Mouse (Mus musculus): ENCODE data around the gene Sox5.

Sox5 gene

DNA sequence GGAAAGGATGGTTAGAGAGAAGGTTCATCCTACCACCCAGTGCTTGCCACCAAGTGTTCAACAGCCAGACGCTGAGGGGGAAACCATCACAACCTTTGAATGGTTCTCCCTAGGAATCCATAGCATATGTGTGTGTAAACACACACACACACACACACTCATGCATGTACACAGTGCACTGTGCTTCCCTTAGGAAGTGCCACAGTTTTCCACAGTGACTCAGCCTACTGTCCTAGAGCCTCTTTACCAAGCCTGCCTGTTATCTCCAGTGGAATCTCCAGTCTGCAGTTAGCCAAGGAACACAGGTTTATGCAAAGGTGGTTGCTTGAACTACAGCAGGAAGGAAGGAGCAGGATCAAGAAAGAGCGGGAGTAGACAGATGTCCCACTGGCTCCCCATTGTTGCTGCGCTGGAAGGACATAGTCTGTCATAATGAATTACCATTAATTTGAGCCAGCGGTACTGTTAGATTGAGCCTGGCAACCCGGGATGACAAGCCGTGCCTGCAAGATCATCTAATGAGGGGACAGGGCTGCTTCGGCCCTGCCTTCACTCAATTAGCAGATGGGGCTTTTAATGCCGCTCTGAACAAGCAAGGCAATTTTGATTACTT, 335.9 kb downstream of the Sox5 start:
- in situ Hi-C loops (cut with MboI, MseI) = no loop called here

DNA sequence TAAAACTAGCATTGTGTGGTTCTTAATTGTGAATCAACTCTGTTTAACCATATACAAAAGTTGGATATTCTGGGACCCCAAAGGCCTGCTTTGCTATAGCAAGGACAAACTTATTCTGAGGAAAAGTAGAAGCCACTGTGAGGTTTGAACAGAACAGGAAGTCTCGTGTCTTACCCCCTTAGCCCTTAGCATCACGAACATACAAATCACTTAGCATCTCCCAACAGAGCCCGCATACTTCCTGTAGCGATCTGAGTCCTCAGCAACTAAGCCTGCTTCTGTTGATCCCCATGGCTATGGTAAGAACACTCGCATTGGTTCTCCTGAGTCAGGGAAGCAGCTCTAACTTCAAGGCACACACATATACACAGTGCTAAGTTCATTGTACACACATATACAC, 337.4 kb downstream of the Sox5 start:
- in situ Hi-C loops (cut with MboI, MseI) = no loop called here

DNA sequence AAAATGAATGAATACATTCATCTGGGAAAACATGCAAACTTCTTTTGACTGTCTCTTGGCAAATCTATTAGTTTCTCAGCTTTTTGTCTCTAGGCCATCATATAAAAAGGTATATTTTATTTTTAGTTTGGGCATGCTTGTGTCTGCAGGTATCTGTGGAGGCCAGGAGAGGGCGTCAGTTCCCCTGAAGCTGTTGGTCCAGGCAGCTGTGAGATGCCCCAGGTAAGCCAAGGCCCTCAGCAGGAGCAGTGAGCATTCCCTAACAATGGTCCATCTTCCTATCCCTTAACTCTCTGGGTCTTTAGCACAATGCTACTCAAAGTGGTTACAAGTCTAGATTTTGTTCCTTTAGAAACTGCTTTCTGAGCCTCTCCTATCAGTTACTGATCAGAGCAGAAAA, 338.1 kb downstream of the Sox5 start:
- in situ Hi-C loops (cut with MboI, MseI) = no loop called here

DNA sequence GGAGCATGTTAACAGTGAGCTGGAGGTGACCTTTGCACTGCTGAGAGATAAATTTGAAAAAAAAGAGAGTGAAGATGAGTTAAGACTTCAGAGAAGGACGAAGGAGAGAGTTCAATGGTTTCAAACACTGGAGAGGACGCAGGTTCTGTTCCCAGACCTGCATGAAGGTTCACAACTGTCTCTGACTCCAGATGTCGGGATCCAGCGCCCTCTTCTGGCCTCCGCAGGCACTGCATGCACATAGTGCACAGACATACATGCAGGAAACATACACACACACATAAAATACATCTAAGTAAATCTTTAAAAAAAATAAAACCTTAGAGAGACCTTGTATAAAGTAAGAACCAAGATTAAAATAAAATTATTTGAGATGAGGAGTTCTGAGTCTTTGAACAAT, 352.5 kb downstream of the Sox5 start:
- in situ Hi-C loops (cut with MboI, MseI) = no loop called here

DNA sequence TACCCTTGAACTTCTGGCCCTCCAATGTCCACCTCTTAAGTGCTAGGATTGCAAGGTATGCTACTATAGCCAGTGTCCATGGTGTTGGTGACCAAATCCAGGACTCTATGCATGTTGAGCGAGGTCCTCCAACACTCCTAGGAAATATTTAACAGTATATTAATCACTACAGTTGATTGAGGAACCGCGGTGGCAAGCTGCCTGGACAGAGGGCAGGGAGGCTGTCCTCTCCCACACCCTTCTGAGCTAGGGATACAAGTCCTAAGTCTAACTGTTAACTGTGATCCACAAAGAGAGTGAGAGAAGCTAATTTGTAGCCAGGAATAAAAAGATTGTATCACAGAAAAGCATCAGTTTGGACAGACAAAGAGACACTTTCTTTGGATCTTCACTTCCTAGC, 373.7 kb downstream of the Sox5 start:
- in situ Hi-C loops (cut with MboI, MseI) = no loop called here

DNA sequence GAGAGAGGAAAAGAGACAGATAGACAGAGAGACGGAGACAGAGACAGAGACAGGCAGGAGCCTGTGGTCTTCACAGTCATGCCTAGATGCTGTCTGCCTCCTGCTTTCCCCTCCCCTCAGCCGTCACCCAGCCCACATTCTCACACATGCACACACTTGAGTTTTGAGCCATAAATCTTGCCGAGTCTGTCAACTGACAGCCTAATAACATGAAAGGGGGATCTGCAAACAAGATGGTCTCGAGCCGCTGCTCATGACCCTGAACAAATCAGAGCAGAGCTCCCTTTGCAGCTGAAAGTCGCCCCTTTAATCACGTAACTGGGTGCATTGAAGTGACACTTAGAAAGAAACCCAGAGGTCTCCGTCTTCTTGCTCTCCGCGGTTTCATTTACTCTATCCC, 383.7 kb downstream of the Sox5 start:
- in situ Hi-C loops (cut with MboI, MseI) = no loop called here

DNA sequence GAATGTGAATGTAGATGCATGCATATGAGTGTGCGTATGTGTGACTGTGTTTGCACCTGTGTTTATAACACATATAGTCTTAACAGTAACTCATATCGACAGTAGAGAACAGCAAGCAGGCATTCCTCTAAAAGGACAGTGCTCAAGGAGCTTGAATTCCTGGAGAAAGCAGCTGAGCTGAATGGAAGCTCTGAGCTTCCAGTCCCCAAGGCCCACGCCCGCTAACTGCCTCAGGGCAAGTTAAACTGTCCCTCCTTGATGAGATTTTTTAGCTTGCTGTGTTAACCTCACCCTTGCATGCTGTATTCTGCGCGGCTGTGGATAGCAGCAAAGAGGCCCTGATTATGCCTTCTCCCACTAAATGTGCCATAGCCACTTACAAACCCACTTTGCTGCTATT, 388.6 kb downstream of the Sox5 start:
- in situ Hi-C loops (cut with MboI, MseI) = no loop called here

DNA sequence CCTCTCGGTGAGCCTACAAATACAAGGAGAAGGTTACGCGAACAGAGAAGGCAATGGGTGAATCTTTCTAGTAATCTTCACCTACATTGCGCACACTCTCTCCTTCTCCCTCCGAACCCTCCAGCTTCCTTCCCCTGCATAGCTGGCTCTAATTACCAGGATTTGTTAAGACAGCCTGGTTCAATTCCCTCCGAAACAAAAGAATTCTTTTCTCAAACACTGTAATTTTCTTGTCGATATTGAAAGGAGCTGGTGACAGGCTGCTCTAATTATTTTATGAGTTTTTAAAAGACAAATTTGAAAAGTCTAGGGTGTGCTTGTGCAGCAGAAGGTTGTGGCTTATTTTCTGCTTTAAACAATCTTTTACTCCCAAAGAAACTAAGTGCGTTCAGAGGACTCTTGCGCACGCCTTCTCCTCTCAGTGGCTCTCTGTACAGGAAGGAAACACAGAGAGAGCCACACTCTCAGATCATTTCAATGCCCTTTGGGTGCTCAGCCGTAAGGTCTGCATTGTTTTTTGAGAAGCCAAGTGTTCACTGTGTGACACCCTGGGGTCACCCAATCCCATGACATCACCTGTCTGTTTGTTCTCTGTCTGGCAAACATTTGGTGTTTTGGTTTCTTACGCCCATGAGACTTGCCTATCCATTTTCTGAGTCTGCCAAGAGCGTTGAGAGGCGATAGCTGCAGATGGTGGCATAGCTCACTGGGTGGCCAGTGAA, 392.3 kb downstream of the Sox5 start:
- in situ Hi-C loops (cut with MboI, MseI) = loop anchor here (10.0 kb wide), 1 partner anchor 1305 kb away; no protein-coding TSS in a partner anchor

DNA sequence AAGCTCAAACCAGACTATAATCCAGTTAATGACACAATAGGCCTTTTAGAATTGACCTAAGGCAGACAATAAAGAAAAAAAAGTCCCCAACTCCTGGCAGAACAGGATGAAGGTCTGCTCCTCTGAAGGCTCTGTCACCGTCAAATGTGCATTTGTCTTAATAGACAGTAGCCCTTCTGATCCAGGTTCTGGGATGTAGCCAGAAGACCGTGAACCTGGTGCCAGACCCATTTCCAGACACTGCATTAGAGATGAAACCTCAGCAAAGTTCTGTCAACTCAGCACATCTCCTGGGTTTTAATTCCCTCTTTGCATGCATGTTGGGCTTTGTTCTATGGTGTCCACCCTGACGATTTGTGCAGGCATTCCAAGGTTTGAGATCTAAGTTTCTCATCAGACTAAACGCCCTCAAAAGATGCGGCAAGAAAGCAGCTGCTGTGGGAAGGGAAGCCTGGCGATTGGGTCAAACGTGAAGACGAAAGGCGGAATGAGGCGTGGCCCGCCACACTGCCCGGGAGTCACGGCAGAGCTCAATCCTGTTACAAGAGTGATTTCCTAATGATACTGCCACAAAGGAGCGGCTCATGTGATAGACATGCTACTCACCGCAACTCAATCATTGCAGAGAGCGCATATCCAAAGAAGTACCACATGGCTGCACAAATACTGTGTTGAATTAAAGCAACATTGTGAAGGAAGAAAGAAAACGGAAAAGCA, 394.1 kb downstream of the Sox5 start:
- in situ Hi-C loops (cut with MboI, MseI) = loop anchor here (10.0 kb wide), 1 partner anchor 1303 kb away; no protein-coding TSS in a partner anchor

DNA sequence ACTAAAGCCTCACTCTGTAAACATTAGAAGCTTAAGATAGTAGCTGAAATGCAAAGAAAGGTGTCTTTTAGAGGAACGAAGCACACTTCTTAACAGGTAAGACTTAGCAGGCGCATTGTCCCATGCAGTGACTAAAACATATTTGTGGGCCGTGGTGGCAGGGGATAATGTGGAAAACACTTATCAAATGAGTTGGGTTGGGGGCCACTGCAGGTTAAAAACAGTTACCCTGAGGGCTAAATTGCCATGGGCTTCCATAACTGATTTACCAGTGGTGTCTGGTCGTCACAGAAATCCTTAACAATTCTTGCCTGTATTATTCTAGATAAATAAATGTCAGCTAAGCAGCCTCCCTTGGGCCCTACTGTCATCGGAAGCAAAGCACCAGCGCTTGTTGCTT, 401.1 kb downstream of the Sox5 start:
- in situ Hi-C loops (cut with MboI, MseI) = loop anchor here (10.0 kb wide), 1 partner anchor 1296 kb away; no protein-coding TSS in a partner anchor

DNA sequence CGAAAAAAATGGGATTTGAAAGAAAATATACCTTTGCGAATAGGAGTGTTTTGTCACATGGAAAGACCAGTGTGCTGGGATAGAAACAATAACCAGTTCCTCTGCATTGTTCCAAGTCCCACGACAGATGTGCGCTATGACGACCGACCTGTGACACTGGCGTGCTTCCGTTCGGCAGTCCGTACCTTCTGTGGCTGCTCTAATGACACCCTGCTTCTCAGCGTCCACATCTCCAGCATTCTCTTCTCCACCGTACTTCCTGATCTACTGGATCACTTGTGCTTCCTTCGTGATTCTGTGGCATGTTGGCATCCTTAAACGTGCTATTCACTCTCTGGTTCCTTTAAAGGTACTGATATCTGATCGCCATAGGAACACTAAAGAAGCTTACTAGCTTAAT, 401.6 kb downstream of the Sox5 start:
- in situ Hi-C loops (cut with MboI, MseI) = loop anchor here (10.0 kb wide), 1 partner anchor 1295 kb away; no protein-coding TSS in a partner anchor

DNA sequence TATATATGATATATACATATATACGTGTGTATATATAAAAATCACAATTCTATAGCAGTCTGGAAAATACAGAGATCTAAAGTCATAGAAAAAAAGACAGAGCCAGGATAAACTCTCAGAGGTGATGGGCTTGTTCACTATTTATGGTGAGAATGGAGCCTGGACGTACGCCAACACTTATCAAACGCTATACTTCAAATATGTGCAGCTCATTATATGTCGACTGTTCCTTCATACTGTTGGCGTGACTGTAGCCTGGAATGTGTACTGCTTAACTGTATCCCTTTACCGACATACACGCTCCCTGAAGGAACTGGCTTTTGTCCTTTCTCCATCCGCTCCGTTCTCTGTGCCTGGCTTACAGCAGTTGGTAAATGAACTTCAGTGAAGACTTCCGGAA, 407.0 kb downstream of the Sox5 start:
- in situ Hi-C loops (cut with MboI, MseI) = no loop called here

DNA sequence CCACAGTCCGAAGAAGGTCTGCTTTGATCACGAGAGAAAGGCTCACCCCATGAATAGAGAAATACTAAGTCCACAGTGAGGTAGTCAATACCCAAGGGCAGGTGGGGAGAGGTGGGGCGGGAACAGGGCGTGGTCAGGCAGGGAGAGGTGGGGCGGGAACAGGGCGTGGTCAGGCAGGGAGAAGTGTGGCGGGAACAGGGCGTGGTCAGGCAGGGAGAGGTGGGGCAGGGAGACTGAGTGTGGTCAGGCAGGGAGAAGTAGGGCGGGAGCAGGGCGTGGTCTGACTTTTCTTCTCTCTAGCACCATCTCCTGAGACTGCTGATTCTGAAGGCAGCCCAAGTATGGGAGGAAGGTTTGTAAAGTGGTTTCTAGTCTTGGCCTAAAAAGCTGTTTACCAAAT, 411.1 kb downstream of the Sox5 start:
- in situ Hi-C loops (cut with MboI, MseI) = no loop called here

DNA sequence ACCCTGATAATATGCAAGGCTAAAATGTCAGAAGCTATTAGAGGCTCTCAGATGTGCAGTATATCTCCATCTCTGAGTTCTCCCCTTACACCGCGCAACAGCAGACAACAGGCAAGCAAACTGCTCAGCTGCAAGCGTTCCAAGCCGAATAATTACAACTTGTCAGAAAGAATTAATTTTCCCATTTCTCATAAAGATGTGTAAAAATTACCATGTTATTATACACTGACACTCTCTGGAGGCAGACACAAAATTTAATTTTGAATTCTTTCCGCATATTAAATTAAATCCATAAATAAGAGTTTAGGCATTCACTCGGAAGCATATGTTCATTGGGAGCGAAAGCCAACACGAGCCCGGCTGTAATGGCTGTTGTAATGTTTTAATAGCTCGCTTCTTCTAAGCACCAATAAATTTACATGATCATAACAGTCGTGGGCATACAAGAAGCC, 414.1 kb downstream of the Sox5 start:
- in situ Hi-C loops (cut with MboI, MseI) = no loop called here

DNA sequence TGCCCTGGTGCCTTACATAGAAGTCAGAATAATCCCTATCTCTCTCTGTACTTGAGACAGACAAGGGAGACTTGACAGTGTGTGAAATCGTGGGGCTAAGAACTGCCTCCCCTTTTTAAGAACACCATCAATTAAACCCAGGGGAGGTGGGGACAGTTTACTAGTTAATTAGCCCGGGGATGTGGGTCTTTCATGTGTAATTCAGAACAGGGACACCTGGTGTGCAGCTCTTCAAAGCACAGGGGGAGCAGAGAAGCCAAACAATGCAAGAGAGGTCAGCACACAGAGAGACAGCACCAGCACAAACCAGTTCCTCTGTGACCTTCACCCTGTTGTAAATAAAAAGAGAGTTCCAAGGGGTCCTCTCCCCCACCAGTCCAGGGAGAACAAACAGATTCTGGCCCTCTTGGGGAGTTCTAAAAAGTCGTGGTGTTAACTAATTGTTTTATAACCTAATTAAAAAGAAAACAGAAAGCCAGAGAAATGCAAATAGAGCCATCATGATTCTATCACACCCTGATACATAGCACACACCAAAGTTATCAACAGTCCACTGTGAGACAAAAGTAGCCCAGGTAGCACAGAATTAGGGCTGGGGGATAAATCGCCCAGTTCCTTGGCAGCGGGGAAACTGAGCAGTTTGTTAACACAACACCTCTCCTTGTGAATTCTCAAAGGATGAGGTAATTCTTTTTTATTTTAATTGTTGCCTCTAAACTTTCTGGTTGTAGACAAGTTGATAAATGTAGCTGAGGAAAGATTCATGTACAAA, 420.3 kb downstream of the Sox5 start:
- in situ Hi-C loops (cut with MboI, MseI) = no loop called here

DNA sequence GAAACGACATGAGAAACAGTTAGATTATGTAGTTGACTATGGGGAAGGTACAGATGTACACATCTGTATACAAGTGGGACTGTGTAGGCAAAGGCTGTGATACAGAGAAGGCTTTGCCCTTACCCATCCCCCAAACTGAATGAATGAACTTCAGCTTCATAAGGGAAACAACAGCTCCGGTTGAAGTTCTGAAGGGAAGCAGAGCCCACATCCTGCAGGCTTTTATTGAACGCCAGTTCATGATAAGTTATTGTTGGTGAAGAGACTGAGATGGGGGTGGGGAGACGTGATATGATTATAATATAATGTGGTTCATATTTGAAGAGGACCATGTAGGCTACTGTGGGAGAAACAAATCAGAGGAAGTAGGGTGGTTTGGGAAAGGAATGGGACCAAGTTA, 424.7 kb downstream of the Sox5 start:
- in situ Hi-C loops (cut with MboI, MseI) = no loop called here

DNA sequence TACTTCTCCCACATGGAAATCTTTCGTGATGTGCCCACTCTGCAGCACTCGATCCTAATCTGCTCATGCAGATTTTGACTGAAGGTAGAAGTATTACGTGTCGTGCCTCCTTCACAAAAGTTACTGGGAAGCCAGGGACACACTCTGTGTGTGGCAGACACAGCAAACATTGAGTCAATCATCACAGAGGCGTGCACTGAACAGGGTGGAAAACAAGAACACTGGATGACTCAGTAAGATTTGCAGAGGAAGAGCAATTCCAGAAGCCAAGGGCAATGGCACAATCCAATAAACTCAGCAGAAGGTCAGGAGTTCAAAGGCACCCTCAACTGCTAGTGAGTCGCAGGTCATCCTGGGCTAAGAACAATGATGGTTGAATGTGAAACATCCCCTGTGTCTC, 430.7 kb downstream of the Sox5 start:
- in situ Hi-C loops (cut with MboI, MseI) = no loop called here

DNA sequence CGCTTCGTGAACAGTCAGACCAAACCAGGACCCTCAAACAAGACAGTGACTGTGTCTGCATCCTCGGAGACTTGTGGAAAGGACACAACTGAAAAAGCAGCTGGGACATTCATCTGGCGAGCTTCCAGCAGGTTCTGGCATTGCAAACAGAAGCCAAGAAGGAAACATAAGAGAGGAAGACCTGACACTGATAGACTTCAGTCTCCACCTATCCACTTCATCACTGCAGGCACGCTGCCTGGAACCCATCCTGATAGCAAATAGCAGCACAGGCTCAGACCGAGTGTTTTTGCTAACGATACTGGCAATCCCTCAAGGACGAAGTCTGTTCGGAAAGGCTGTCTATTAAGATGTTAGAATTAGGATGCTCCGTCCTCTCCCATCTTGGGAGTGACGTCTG, 438.4 kb downstream of the Sox5 start:
- in situ Hi-C loops (cut with MboI, MseI) = no loop called here

DNA sequence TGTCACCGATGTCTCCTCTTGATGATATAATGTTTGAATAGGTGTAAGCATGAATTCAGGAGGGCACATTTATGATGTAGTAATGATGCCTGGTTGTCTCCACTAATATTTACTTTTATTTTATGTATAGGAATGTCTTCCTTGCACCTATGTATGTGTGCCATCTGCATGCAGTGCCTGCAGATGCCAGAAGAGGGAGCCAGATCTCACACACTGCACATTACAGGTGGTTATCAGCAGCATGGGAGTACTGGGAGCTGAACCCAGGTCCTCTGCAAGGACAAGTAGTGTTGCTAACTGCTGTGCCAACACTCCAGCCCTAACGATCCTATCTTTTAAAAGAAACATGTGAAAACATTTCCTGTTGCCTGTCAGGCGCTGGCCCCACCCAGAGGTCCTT, 442.2 kb downstream of the Sox5 start:
- in situ Hi-C loops (cut with MboI, MseI) = no loop called here

DNA sequence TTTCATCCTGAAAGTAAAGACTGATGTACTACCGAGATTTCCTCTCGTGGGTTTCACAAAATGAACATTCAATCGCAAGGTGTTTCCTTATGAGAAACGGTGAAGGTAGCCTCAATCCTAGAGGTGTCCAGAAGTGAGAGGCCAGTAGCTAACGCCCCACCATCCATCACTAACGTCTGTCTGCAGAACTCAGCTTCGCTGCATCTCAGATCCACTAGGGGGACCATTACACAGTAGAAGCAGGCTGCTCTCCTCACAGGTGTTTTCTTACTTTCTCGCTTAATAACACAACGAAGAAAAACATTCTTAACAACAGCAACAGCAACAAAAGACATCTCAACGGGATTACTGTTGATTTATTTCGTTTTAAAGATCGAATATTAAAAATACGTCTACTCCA, 442.8 kb downstream of the Sox5 start:
- in situ Hi-C loops (cut with MboI, MseI) = no loop called here

DNA sequence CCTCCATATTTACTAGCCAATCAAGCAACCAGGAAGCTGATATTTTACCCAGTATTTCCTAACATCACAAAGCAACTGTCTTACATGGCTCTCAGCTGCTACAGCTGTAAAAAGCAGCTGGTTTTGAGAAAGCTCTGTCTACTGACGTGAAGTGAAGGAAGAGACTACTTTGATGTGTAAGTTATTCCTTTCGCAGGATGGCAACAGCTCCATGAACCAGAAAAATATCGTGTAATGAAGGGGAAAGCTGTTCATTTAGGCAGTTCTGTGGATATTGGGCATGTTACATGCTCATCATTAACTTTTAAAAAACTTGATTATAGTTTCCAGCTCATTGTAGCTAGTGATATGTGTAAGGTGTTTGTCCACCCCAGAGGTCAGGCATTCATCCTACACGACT, 443.6 kb downstream of the Sox5 start:
- in situ Hi-C loops (cut with MboI, MseI) = no loop called here

DNA sequence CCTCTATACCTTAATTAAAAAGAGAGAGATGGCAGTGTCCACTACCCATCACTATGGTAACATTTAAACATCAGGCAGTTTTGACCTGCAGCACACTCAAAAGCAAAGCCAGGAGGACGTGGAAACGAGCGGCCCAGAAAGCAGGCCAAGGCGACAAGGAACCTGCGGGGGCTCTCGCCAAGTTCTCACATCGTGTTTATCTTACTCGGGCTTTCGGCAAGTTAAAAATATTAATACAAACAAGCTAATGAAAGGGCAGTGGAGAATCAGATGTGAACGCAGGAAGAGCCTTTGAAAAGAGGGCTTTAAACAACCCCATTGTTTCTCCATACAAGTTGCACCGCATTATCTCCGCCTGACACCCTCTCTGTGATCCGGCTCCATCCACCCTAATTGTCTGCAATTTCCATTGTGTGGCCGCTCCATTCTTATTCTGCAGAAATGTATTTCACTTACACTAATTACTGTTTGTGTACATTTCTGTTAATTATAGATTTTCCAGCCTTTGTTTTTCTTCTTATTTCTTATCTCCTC, 444.3 kb downstream of the Sox5 start:
- in situ Hi-C loops (cut with MboI, MseI) = no loop called here
